Mouse (Mus musculus): ENCODE results near the gene Iars2.

The Iars2 gene

GRCm38 (mm10) chr1:185279288-185279687 is 49.9 kb downstream of the Iars2 start:
- DNase-seq (ENCODE audit: low spot score), result no peak

- no peak for DNase-seq (ENCODE audit: low spot score)
These were observed 52.2 kb downstream of the Iars2 start for GRCm38 (mm10) chr1:185277022-185277421.

GRCm38 (mm10) chr1:185275976-185276375 is 53.2 kb downstream of the Iars2 start:
- no peak for DNase-seq (ENCODE audit: low spot score)

- no peak for DNase-seq (ENCODE audit: low spot score)
These were observed 54.2 kb downstream of the Iars2 start for GRCm38 (mm10) chr1:185274819-185275545.

DNA sequence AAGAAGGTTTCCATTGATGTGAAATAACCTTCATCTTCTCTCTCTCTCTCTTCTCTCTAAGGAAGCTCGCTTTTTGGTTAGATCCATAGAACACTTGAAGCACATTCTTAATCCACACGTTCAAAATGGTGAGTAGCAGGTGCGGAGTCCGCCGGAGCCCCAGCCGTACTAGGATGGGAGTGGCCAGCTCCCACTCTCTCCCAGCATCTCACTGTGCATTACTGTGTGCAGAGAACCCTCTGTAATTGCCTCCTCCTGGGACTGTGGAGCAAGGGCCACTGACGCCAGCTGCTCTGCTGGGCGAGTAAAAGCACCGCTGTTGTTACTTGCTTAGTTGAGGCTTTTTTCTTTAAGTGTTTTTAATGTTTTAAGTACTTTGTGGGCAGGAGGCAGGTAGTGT is 57.8 kb downstream of the Iars2 start:
- DNase-seq (ENCODE audit: low spot score), result no peak

- no peak for DNase-seq (ENCODE audit: low spot score)
These were observed 58.6 kb downstream of the Iars2 start for GRCm38 (mm10) chr1:185270403-185271097.

DNA sequence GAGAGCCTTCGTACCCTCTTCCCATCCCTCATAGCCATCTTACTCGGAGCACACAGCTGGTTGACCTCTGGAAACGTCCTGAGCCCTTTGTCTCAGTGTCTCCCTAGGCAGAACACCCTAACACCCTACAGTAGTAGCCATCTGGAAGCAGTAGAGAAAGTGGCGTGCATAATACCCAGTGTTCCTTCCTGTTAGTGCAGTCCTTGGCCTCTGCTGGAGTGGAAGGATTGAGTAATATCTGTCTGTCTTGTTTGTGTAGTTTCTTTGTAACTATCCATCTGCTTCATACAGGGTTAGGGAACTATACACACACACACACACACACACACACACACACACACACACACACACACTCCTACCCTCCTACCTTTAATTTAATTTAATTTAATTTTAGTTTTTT is 60.5 kb downstream of the Iars2 start:
- no peak for DNase-seq (ENCODE audit: low spot score)

- DNase-seq (ENCODE audit: low spot score), result no peak
These were observed 66.6 kb downstream of the Iars2 start for GRCm38 (mm10) chr1:185262565-185262964.

- no peak for DNase-seq (ENCODE audit: low spot score)
These were observed 72.4 kb downstream of the Iars2 start for GRCm38 (mm10) chr1:185256753-185257152.

- no peak for DNase-seq (ENCODE audit: low spot score)
These were observed 73.9 kb downstream of the Iars2 start for GRCm38 (mm10) chr1:185255336-185255735.

- DNase-seq (ENCODE audit: low spot score), result no peak
These were observed 75.9 kb downstream of the Iars2 start for GRCm38 (mm10) chr1:185253140-185253892.

DNA sequence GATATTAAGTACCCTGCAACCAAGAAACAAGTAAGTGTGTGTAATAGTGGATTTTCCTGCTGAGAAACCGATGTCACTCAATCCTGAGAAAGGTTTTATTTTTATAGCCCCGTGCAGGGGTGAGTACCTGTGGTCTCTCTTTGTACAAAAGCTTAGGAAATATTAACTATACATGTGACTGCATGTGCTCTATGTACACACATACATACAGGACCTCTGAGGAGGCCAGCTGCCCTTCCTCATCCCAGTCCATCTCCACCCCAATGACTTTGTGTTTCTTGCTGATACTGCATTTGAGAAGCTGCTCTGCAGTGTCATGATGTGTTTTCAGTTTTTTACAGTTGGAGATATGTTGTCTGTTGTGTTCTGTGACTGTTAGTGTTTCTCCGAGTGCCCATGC is 76.8 kb downstream of the Iars2 start:
- no peak for DNase-seq (ENCODE audit: low spot score)

GRCm38 (mm10) chr1:185248728-185249127 is 80.5 kb downstream of the Iars2 start:
- no peak for DNase-seq (ENCODE audit: low spot score)

DNA sequence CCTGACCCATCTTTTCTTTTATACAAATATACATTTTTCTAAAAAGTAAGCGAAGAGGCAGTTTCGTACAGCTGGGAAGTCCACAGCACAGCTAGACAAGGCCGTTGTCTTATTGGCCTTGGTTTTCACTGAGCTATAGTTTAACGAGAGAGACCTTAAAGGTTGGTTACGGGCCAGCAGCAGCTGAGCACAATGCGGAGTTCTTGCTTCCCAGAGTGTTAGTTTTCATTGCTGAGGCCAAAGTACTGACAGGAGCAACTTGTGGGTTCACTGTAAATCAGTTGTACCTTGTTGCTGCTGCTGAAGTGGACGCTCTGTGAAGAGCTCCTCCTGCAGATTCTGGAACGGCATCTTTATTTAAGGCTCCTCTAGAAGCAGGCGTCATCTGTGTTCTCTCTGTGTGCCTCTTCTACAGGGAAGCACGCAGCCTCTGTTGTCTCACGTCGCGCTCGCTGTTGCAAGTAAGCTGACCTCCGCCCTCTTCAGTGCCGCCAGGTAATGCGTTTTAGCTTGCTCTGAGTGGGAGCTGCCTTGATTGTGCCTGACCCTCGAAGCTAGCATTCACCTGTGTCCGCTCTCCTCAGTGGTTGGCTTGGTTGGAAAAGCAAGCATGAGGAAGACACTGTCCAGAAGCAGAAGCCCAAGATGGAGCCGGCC is 81.6 kb downstream of the Iars2 start:
- DNase-seq (ENCODE audit: low spot score), result no peak

GRCm38 (mm10) chr1:185245456-185245855 is 83.7 kb downstream of the Iars2 start:
- no peak for DNase-seq (ENCODE audit: low spot score)

DNA sequence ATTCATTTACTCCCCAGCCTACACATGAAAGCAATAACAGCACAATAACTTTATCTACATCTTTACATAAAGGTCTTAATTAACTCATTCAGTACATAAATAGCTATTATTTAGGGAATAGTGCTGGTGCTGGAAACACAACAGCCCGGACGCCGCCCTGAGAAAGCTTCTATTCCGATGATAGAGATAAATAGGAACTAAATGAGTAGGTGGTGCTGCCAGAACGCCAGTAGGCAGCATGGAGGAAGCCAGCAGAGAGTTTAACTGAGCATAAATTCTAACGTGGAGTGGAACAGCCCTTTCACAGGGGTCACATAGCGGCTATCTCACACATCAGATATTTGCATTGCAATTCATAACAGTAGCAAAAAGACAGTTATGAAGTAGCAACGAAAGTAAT is 86.2 kb downstream of the Iars2 start:
- no peak for DNase-seq (ENCODE audit: low spot score)

DNA sequence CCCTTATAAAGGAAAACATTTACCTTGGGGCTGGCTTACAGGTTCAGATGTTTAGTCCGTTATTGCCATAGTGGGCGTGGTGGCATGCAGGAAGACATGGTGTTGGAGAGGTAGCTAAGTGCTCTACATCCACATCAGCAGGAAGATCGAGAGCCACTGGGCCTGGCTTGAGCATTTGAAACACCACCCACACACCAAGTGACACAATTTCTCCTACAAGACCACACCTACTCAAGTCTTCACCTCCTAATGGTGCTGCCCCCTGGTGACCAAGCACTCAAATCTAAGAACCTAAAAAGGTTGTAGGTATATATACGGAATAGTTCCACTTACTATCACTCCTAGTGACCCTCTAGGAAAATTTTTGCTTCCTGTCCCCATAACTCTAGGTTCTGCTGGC is 92.7 kb downstream of the Iars2 start:
- no peak for DNase-seq (ENCODE audit: low spot score)

DNA sequence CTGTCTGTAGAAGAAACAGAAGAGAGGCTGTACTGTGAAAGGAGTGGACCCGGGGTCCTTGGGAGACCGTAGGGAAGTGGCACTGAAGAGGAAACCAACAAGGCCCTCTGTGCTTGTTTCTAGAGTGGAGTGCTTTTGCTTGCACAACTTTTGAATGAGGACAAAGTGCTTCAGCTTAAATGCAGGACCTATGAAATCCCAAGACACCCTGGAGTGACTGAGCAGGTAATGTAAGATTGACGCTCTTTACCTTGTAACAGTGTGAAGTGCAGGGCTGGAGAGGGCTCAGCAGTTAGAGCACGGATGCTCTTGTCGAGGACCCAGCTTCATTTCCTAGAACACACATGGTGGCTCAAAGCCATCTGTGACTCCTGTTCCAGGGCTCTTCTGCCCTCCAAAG is 93.4 kb downstream of the Iars2 start:
- DNase-seq (ENCODE audit: low spot score), result no peak

Measured in urinary bladder, postnatal 10 days (tissue).